Mouse (Mus musculus): ENCODE data around the gene Neurog3.

The Neurog3 gene

DNA sequence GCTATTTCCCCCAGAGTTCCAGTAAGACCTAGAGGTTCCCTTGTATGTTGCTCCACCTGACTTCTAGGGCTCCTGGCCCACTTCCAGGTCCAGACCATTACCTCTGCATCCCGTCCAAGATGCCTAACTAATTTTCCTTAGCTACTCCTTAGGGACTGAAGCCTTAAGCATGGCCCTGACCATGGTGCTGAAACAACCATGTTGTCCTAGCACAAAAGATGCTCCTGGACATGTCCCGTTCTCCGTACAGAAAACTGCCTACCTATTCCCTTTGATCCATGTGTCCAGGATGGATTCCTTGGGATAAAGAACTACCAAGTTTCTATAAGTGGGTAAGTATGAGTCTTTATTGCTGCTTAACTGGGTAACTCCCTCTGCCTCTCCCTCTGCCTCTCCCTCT, 5.2 kb downstream of the Neurog3 start:
- no peak for DNase-seq

GRCm38 (mm10) chr10:62143820-62144219, 10.9 kb downstream of the Neurog3 start, which contains the start of gene Fam241b:
TSS of gene Fam241b (minus strand) at chr10:62143920.
- no peak for DNase-seq

GRCm38 (mm10) chr10:62145957-62146356, 13.1 kb downstream of the Neurog3 start:
- no peak for DNase-seq

DNA sequence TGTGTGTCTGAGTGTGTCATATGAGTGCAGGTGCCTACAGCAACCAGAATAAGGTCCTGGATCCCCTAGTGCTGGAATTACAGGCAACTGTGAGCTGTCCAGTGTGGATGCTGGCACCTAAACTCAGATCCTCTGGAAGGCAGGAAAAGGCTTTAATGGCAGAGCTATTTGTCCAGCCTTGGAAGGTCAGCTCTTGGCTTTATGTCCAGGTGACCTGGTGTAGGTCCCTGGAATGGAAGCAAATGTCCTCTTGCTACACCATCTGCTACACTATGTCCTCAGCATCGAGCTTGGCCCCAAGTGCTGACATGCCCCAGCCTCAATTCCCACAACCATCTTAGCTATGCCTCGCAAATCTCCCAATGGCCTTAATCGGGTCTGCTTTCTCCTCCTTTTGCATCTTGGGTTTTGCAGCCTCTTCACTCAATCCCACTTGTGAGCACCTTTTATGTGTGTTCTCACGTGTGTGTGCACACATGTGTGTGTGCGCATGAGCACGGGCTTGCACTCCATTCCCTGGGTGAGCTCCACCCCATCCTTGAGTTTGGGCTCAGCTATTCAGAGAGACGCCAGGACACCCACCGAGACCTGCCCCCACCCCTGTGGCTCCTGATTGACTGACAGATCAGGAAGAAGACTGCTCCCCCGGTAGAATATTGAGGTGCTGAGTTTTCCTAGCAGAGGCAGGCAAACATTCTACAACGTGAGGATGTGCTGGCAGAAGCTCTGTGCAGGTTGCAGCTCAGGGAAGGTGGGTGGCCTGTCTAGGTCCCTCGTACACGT, 14.8 kb downstream of the Neurog3 start:
- DNase-seq: no peak

- no peak for DNase-seq
Observed at GRCm38 (mm10) chr10:62149929-62150328, 17.0 kb downstream of the Neurog3 start.

DNA sequence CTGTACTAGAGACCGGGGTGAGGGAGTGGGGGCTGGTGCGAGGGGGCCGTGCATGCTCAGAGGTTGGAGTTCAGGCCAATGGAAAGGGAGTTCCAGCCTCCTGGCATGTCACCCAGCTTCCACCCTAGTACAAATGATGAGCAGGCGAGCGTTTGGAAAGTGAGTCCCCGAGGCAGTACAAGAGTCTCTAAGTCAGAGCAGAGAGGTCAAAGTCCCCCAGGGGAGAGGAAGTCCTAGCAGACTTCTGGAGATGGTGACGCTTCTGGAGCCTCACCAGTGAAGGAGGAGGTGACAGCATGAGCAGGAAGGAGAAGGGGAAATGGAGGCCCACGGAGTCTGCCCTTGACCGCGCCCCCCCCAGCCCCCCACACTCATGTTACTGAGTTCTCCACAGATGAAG, 29.5 kb downstream of the Neurog3 start:
- DNase-seq: no peak

- no peak for DNase-seq
Observed at GRCm38 (mm10) chr10:62172841-62173553, 40.1 kb downstream of the Neurog3 start.

DNA sequence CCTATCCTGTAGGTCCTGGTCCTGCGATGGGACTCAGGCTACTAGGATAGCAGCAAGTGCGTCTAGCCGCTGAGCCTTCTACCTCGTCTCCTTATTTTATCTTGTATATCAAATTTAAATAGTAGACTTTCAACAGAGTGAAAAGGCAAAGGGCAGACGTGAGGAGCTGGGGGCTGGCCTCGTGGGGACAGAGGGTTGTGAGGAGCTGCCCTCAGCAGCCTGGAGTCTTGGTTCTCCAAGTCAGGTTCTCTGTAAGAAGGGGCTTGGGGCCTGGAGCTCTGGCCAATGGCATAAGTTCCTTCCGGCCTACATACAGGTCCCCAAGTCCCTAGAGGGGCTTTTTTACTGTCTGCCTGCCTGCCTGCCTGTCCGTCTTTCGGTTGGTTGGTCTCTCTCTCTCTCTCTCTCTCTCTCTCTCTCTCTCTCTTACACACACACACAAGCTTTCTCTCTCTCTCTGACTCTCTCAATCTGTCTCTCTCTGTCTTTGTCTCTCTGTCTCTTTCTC, 41.1 kb downstream of the Neurog3 start:
- DNase-seq: no peak

DNA sequence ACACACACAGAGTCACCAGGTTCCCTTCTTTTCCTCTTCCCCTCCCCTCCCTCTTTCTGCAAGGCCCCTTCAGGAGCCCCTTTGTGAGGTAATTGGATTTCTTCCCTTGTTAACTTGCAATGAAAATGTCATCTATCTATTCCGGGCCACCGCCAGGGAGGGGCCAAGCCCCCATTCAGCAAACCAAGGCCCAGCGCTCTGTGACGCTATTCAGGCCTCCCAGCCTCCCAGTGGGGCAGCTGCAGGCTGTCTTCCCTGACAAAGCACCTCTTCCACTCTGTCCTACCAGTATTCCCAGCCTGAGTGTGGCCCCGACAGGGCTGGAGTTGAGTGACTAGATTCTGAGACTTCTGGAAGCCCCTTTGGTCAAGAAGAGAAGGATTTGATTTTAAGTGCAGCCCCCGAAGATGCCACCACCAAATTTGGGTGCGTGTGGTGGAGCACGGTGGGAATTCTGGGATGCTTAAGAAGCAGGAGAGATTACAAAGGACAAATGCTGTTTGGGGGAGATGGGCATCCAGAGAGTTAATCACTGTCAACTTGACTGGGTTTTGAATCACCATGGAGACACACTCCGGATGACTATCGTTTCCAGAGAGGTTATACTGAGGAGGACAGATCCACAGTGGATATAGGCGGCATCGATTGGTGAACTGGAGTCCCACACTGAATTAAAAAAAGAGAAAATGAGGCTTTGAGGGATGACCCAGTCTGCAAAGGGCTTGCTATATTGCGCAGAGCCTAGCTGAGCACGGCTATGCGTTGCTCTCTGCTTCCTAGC, 41.8 kb downstream of the Neurog3 start:
- DNase-seq: no peak

GRCm38 (mm10) chr10:62179944-62180343, 47.1 kb downstream of the Neurog3 start:
- no peak for DNase-seq

- no peak for DNase-seq
Observed at GRCm38 (mm10) chr10:62181701-62182100, 48.8 kb downstream of the Neurog3 start.

GRCm38 (mm10) chr10:62182471-62183014, 49.7 kb downstream of the Neurog3 start:
- DNase-seq: no peak

- peak; percentile 97 for DNase-seq
Observed at GRCm38 (mm10) chr10:62183053-62183452, 50.2 kb downstream of the Neurog3 start.
